Mouse (Mus musculus): ENCODE data around the gene Hc. TPM values are rescaled to one million over a fixed set of nuclear protein-coding genes. Genes with fewer than 3 reads are reported as not detected.

Hc gene
- polyA plus RNA-seq (2012; rRNA removed) = 0.15 TPM in 1 of 2 replicates, not detected in the other

GRCm38 (mm10) chr2:35061338-35061737, at the start of gene Hc:
Gene Hc (minus strand): TSS chr2:35061438.
- no peak for DNase-seq (ENCODE audit: low read depth)

DNA sequence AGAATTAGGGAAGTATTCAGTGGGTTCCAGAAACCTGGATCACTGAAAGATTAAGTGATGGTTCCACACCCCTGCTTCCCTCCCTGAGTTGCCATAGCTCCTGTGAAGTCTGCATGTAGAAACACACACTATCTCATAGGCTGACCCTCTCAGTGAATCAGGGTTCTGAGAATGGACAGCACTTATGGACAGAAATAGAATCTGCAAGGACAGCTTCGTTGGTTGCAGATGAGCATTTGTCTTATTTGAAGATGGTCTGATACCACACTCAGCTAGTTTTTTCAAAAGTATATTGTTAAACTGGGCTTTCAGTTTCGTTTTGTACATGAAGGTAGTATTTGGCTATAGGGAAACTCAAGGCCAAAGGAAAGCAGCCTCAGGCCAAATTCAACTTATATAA, 49.3 kb upstream of the Hc start:
- DNase-seq (ENCODE audit: low read depth) = no peak

DNA sequence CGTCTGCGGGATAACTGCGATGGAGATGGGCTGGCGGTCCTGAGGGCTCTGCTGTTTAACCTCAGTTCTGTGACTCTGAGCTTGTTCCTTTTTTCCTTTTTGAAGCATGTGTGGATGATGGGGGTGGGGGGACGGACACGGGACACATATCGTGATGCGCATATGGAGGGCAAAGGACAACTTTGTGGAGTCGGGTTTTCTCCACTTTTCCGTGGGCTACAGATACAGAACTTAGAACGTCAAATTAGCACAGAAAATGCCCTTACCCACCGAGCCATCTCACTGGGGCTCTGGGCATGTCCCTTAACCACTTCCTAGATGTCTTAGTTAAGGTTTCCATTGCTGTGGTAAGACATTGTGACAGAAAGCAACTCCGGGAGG, 48.7 kb upstream of the Hc start:
- DNase-seq (ENCODE audit: low read depth) = no peak

DNA sequence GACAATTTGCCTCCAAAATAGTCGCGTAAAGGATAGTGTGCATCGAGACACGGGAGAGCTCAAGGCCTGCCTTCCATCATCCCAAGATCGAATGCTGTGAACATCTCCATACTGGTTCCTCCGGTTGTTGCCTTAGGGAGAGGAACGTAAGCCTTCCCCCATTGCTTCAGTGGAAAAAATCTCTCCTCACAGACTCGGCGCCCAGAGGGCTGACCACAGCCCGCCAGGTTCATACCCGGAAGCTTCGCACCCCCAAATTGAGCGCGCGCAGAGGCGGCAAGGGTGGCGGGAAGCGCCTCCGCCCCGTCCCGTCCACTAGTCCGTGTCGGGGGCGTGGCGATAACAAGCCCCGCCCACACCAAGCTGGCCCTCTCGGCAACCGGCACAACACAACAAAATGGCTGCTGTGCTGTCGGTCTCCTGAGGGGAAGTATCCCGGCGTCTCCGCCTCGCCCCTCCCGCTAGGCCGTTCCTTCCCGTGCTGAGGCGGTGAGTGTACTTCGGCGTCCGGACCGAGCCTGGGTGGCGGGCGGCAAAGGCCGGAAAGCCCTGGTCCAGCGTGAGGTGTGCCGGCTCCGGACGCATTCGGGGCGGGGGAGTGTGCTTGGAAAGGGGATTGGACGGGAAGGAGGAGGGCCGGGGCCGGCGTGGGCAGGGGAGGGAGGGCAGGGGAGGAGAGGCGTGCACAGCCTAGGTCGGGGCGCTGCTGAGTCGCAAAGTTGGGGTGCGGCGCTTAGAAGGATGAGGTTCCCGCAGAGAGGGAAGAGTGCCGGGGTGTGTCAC, 48.1 kb upstream of the Hc start, which contains the start of gene Cntrl:
TSS of gene Cntrl (plus strand) at position 352 of the 783 bp plus-strand sequence.
- DNase-seq (ENCODE audit: low read depth) = no peak

DNA sequence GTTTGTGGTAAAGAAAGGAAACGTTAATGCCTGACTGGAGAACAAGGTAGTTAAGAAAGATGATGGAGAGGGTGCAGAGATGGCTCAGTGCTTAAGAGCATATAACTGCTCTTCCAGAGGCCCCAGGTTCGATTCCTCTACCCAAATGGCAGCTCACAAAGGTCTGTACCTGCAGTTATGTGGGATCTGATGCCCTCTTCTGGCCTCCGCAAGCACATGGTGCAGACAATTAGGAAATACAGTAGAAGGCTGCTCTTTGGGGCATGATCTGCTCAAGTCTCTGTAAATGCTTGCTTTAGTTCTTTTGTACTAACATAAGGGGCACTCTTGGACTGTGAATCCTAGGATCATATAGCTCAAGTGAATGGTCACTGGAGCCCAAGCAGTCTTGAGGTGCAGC, 47.5 kb upstream of the Hc start:
- no peak for DNase-seq (ENCODE audit: low read depth)

GRCm38 (mm10) chr2:35107984-35108635, 46.9 kb upstream of the Hc start:
- no peak for DNase-seq (ENCODE audit: low read depth)

- DNase-seq (ENCODE audit: low read depth) = no peak
These were observed 43.6 kb upstream of the Hc start for GRCm38 (mm10) chr2:35104843-35105242.

- no peak for DNase-seq (ENCODE audit: low read depth)
These were observed 42.3 kb upstream of the Hc start for GRCm38 (mm10) chr2:35103558-35103957.

DNA sequence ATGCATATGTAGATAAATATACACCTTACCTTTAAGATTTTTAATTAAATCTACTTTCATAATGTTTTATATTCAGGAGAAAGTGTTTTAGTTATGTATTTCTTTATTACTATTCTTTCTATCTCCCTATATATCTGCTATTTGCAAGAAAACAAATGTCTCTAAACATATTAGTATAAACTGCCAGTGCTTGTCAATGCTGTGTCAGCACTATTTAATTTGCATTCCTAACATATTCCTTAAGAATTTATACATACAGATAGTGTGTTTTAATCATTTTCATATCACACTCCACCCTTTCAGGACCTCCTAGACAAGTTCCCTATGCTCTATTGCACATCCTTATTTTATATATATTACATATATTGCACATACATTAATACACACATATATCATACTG, 41.5 kb upstream of the Hc start:
- no peak for DNase-seq (ENCODE audit: low read depth)

GRCm38 (mm10) chr2:35101443-35101842, 40.2 kb upstream of the Hc start, which contains the start of gene AI182371:
Gene AI182371 (minus strand): TSS chr2:35101543.
- no peak for DNase-seq (ENCODE audit: low read depth)

- no peak for DNase-seq (ENCODE audit: low read depth)
These were observed 39.3 kb upstream of the Hc start for GRCm38 (mm10) chr2:35100529-35100928.

- DNase-seq (ENCODE audit: low read depth) = no peak
These were observed 26.2 kb upstream of the Hc start for GRCm38 (mm10) chr2:35087418-35087817.

- DNase-seq (ENCODE audit: low read depth) = no peak
These were observed 17.9 kb upstream of the Hc start for GRCm38 (mm10) chr2:35079166-35079565.

- no peak for DNase-seq (ENCODE audit: low read depth)
These were observed 13.1 kb upstream of the Hc start for GRCm38 (mm10) chr2:35074328-35074727.

- DNase-seq (ENCODE audit: low read depth) = no peak
These were observed 11.3 kb upstream of the Hc start for GRCm38 (mm10) chr2:35072547-35072946.

DNA sequence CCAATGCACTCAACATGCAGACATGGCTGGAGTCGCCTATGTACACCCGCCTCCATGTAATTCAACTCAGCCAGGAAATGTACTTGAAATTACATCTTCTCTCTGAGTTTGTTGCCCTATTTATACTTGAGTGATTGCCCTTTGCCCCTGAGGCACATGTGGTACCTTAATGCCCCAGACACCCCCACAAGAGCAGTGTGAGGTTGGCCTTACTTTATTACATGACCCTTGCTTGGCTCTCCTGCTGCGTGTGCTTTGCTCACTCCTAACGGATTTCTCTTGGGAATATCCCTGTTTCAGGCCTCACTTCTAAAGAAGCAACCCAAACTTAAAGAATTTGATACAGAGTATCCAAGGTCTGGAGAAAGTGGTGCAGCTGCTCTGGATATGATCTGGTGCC, 9.0 kb upstream of the Hc start:
- DNase-seq (ENCODE audit: low read depth) = no peak

DNA sequence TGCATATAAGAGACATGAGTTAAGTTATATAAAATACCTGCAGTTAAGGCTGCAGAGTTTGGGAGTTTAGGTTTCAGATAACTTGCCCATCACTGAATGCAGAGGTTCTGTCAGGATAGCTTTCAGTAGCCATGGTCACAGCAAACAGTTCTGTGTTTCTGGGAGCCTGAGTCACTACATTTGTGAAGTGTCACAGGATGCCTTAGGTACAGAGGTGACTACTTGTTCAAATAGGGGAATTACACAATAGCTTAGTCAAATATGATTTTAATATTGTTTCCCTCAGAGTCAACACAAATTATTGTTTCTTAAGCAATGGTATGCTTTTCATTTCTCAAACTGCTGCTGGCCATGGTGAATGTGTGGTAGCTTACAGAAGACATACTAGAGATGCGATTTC, 7.9 kb upstream of the Hc start:
- DNase-seq (ENCODE audit: low read depth) = no peak

DNA sequence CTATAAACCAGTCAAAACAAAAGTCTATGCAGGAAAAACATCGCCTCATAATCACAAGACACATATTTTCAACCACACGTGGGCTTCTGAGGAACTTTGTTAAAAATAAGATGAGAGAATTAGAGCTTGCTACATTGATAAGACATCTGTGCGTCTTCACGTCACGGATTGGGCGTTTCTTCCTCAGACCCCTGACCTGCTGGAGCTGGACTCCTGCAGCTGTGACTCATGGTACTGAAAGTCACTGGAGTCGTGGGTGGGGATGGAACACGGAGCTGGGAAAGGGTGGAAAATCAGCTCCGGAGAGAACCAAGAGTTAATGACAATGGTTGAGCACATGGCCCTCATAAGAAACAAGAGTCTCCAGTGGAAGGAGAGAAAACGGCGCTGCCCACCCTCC, 5.9 kb upstream of the Hc start:
- DNase-seq (ENCODE audit: low read depth) = no peak

GRCm38 (mm10) chr2:35066525-35067082, 5.4 kb upstream of the Hc start:
- no peak for DNase-seq (ENCODE audit: low read depth)

DNA sequence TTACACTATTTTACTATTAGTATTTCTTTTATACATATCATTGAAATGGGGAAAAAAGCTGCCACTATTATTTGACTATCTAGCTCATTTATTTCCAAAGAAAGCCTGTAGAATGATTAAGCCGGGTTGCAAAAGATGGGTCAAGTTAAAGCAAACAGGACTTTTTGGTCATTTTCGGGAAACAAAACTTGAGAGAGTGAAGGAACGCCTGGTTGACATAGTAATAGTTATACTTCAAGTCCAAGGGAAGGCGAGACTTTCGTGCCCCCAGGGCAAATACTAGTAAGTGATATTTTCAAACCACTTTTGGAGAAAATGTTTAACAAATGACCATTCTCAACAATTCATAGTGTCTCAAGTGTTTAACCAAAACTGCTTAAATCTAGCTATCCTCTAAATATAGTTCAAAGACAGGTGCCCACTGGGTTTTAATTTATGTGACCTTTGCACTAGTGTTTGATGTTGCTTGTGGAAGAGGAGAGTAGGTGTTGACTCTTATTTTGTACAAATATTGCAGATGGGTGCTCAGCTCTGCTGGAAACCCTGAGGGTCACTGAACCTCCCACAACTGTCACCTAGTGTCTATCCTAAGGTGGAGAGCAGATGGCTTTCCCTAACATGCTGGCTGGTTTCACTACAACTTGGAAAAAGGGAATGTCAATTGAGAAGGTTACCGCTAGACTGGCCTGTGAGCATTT, 2.2 kb upstream of the Hc start:
- DNase-seq (ENCODE audit: low read depth) = no peak

GRCm38 (mm10) chr2:35060897-35061296, 341 bp downstream of the Hc start:
- DNase-seq (ENCODE audit: low read depth) = no peak

GRCm38 (mm10) chr2:35060256-35060655, 982 bp downstream of the Hc start:
- DNase-seq (ENCODE audit: low read depth) = no peak
